Mouse (Mus musculus) brain, embryonic 14.5 days (tissue): ENCODE data around the gene Arhgef3. TPM values are rescaled to one million over a fixed set of nuclear protein-coding genes. Genes with fewer than 3 reads are reported as not detected.

Experiments used
- DNase-seq: peaks from one replicate; pipeline ENCODE4 v3.0.0-alpha.2; 2011; ENCODE audit warnings: low read depth
- CTCF ChIP-seq: fragments of 200-500 bp; IDR thresholded peaks from 2 replicates; pipeline ENCODE4 v1.5.1; 2012; ENCODE audit warnings: inconsistent platforms, mild to moderate bottlenecking, moderate library complexity, borderline replicate concordance; ENCODE audit not compliant: insufficient read depth, insufficient read length; ENCODE audit errors: extremely low read depth
- POLR2A ChIP-seq: fragments of 200-500 bp; IDR thresholded peaks from 2 replicates; pipeline ENCODE4 v1.6.1; 2012; ENCODE audit warnings: mild to moderate bottlenecking, inconsistent platforms, borderline replicate concordance; ENCODE audit not compliant: poor library complexity, insufficient read depth, insufficient read length, severe bottlenecking; ENCODE audit errors: extremely low read depth
- polyA plus RNA-seq: library from polyadenylated mRNA; depleted of rRNA; stranded (reverse); fragments of >200 nt; gene quantifications from 2 replicates; pipeline ENCODE4 v1.2.3, GENCODE M21; 2012

Arhgef3 gene
- polyA plus RNA-seq, 1 experiment: 4.9 TPM

DNA sequence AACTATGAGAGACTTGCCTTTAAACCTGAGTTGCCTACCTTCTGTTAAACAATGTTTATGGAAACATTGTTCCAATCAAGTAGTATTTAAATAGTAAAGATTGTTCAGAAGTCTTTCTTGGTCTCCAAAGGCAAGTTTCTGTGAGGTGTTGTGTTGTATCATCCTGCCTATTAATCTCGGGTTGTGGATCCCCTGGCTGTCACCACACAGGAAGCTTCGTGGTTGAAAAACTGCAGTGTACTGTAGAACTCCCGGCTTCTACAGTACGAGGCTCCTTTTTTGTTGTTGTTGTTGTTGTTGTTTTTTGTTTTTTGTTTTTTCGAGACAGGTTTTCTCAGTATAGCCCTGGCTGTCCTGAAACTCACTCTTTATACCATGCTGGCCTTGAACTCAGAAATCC, 29.2 kb upstream of the Arhgef3 start:
- TF ChIP-seq CTCF: no peak
- TF ChIP-seq POLR2A: no peak

GRCm38 (mm10) chr14:27085999-27086398, 28.7 kb upstream of the Arhgef3 start:
- TF ChIP-seq POLR2A (no peak), CTCF (no peak)

More for the DNA sequence above, 29.2 kb upstream of the Arhgef3 start:
- DNase-seq: no peak

DNA sequence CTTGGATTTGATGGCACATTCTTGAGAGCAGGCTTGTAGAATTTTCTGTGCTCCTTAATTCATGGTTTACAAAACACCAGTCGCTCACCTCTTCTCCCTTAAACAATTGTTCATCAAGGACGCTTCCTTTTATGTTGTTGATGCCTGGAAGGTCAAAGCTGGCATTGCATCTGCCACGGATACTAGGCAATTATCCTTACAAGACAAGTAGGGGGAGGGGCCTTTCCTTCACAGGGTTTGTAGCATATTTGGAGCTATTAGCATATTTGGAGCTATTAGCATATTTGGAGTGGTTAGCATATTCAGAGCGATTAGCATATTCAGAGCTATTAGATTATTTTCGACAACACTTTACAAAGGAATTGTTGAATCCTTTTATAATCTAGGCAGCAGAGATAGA, 20.5 kb upstream of the Arhgef3 start:
- no peak for TF ChIP-seq CTCF
- no peak for TF ChIP-seq POLR2A
- peak; percentile 81 for DNase-seq

More at GRCm38 (mm10) chr14:27085999-27086398, 28.7 kb upstream of the Arhgef3 start:
- DNase-seq: no peak

GRCm38 (mm10) chr14:27096133-27096532, 18.6 kb upstream of the Arhgef3 start:
- TF ChIP-seq POLR2A: no peak
- no peak for TF ChIP-seq CTCF
- DNase-seq: no peak

GRCm38 (mm10) chr14:27096779-27097178, 17.9 kb upstream of the Arhgef3 start:
- peak; percentile 82; the same call in 1 of the 2 replicates for TF ChIP-seq CTCF
- TF ChIP-seq POLR2A: no peak
- peak; percentile 93 for DNase-seq

DNA sequence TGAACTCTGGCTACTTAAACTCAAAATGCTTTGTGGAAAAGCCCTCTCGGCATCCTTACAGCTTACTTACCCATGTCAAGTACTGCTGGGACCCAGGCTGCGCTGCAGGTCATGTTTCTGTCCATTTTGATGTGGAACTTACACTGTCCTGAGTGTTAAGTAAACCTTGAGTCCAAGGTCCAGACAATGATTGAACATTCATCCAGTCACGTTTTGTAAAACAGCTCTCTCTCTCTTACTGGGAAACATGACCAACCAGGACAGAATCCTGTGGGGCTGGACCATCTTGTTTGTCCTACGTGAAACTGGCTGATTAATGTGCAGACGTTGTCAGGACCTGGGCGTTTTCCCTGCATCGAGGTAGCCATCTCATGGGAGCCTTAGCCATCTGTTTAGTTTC, 13.0 kb upstream of the Arhgef3 start:
- TF ChIP-seq CTCF (no peak), POLR2A (no peak)

GRCm38 (mm10) chr14:27102720-27103119, 12.0 kb upstream of the Arhgef3 start:
- no peak for TF ChIP-seq POLR2A
- peak; percentile 36 for DNase-seq

More for the DNA sequence above, 13.0 kb upstream of the Arhgef3 start:
- DNase-seq: no peak

DNA sequence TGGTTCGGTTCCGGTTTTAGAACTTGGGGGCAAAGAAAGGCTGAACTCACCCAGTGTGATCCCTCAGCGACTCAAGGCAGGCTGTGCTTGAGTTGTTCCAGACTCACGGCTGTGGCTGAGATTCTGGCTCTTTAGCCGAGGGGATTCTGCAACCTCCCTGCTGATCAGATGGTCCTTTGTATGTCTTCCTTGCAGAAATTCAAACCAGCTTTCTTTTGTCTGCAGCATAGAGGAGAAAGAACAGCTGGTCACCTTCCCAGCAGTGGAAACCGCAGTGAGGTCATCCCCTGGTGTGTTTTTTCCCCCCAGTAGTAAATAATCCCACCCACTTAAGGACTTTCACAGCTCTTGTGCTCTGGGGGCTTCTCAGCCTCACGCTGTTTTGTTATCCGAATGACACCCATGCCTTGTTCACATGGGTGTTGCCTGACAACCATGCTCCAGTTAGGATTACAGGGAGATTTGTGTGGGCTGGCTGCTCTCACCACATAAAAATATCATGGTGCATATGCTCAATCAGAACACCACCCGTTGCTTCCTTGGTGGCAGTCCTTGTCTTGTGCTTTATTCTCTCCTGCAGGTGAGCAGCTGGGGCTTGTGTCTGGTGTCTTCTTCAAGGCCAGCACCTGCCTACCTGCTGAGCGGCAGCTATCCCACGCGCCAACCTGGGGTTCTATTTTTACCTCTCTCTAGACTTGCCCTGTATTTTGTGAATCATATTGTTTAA, 8.8 kb upstream of the Arhgef3 start:
- TF ChIP-seq CTCF (no peak), POLR2A (no peak)
- peak; percentile 14 for DNase-seq

DNA sequence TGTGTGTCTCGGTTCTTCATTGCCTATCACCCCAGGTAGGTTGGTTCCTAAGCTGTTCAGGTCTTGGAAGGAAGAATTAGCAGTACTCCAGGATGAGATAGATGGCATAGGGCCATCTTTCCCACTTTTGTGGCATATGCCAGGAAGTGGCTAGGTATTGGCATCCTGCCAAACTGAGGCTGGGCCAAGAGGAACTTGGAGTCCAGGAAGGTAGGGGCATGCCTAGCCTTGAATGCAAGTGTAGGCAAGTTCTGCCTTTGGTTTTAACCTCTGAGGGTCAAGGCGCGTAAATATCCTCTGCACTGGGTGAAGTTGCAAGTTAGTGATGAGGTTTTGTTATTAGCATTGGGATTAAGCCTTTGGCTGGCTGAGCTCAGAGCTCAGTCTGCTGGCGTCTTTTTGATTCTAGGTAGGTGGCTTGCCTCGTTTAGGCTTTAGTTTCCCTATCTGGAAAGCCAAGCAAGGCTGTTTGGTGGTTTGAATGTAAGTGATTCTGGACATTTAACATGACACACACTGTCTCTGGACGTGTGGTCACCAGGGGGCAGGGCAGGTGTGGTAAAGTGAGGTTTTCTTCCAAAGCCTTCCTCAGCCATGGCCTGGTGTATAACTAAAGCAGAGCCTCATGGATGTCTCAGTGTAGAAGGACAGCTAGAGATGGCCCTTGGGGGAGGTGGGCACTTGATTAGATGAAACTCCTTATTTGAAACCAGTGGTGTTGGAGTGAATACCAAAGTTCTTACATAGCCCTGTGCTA, 5.8 kb upstream of the Arhgef3 start:
- peak; percentile 55 for DNase-seq
- TF ChIP-seq CTCF (peak; percentile 9; the same call in 1 of the 2 replicates), POLR2A (no peak)

DNA sequence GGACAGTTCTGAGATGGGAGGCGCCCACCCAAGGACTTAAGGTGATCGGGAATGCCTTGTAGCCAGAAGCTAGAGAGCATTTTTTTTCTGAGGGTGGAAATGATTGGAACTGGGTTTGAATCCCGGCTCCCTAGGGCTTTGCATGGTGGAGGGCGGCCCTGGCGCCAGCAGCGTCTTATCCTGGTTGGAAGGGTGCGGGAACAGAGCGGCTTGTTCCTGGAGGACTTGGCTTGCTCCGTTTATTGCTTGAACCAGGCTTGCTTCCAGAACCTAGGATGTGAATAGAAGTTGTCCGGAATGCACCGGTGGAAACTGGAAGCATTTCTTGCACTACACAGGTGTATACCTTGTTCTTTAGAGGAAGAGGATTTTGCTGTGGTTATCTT, 569 bp downstream of the Arhgef3 start:
- no peak for TF ChIP-seq CTCF
- TF ChIP-seq POLR2A: no peak

DNA sequence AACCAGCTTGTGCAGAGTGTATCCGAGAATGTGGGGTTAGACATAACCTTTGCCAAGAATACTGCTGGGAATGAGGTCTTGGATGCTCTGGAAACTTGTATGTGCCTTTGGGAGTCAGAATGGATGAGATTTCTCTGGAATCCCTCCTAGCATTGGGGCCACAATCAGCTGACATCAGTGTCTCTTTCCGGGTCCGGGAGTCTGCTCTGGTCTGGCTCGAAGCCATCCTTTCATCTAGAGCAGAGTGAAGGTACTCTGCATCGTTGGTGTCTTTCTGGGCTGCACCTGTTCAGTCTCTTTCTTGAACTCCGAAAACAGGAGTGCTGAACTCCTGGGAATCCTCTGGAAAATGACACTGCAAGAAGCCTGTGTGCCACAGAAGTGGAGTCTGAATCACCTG, 1.3 kb downstream of the Arhgef3 start:
- no peak for DNase-seq
- TF ChIP-seq POLR2A (no peak), CTCF (no peak)

More for the DNA sequence above, 569 bp downstream of the Arhgef3 start:
- DNase-seq: peak; percentile 8

GRCm38 (mm10) chr14:27116577-27117165, 2.0 kb downstream of the Arhgef3 start:
- TF ChIP-seq CTCF (no peak), POLR2A (no peak)
- no peak for DNase-seq

GRCm38 (mm10) chr14:27118546-27118945, 3.8 kb downstream of the Arhgef3 start:
- DNase-seq: no peak
- TF ChIP-seq POLR2A (no peak), CTCF (no peak)
